Mouse (Mus musculus) heart, postnatal 0 days (tissue): ENCODE results near the gene Amz2.

Source experiments
- CTCF ChIP-seq: IDR thresholded peaks from 2 replicates; pipeline ENCODE4 v1.5.1; 2016; ENCODE audit warnings: antibody characterized with exemption, control low read depth, low read depth
- EP300 ChIP-seq: IDR thresholded peaks from 2 replicates; pipeline ENCODE4 v1.6.1; 2016; ENCODE audit warnings: antibody characterized with exemption, low read depth

GRCm38 (mm10) chr11:109439209-109439608 is 13.5 kb downstream of the Amz2 start:
- TF ChIP-seq CTCF = no peak
- TF ChIP-seq EP300 = no peak
